Mouse (Mus musculus) MEL (cell line): ENCODE results near the gene Kndc1.

Source experiments
- CTCF ChIP-seq, 3 experiments: IDR thresholded peaks in 2 of 3; conservative IDR thresholded peaks in 1 of 3; 2 replicates each; pipeline ENCODE4 v1.5.1; 2011 to 2012; ENCODE audit warnings: low read length in 3 of 3, low read depth in 2 of 3, mild to moderate bottlenecking in 2 of 3, improper control_type of control experiment in 1 of 3, inconsistent platforms in 1 of 3, mixed read lengths in 1 of 3, moderate library complexity in 1 of 3; ENCODE audit not compliant: control insufficient read depth in 1 of 3, insufficient read depth in 1 of 3, poor library complexity in 1 of 3, severe bottlenecking in 1 of 3
- E2F4 ChIP-seq: IDR thresholded peaks from 2 replicates; pipeline ENCODE4 v1.6.1; 2011; ENCODE audit warnings: low read depth, low read length, improper control_type of control experiment, borderline replicate concordance
- EP300 ChIP-seq, 2 experiments: IDR thresholded peaks; 2 replicates each; pipeline ENCODE4 v1.6.1; 2011; ENCODE audit warnings: improper control_type of control experiment in 2 of 2, low read length in 2 of 2, low read depth in 1 of 2, mild to moderate bottlenecking in 1 of 2
- GABPA ChIP-seq: IDR thresholded peaks from 2 replicates; pipeline ENCODE4 v1.6.1; 2012; ENCODE audit warnings: low read depth, mild to moderate bottlenecking, inconsistent platforms, low read length, improper control_type of control experiment, moderate library complexity
- KAT2A ChIP-seq: conservative IDR thresholded peaks from 2 replicates; pipeline ENCODE4 v1.6.1; 2012; ENCODE audit warnings: low read depth, low read length, improper control_type of control experiment, inconsistent platforms
- MAFK ChIP-seq: IDR thresholded peaks from 2 replicates; pipeline ENCODE4 v1.6.1; 2011; ENCODE audit warnings: low read depth, mild to moderate bottlenecking, low read length, improper control_type of control experiment, borderline replicate concordance
- MAX ChIP-seq: IDR thresholded peaks from 2 replicates; pipeline ENCODE4 v1.6.1; 2011; ENCODE audit warnings: low read length, improper control_type of control experiment
- POLR2A ChIP-seq, 2 experiments: IDR thresholded peaks; 2 replicates each; pipeline ENCODE4 v1.6.1; 2011 to 2012; ENCODE audit warnings: low read length in 2 of 2, mild to moderate bottlenecking in 2 of 2, control low read depth in 1 of 2, improper control_type of control experiment in 1 of 2, low read depth in 1 of 2, moderate library complexity in 1 of 2; ENCODE audit not compliant: control insufficient read depth in 1 of 2, insufficient read depth in 1 of 2, poor library complexity in 1 of 2
- POLR2AphosphoS5 ChIP-seq: IDR thresholded peaks from 2 replicates; pipeline ENCODE4 v1.6.1; 2012; ENCODE audit warnings: low read depth, borderline replicate concordance, mild to moderate bottlenecking, inconsistent platforms, low read length, moderate library complexity, mixed read lengths
- TCF12 ChIP-seq: IDR thresholded peaks from 2 replicates; pipeline ENCODE4 v1.6.1; 2014; ENCODE audit warnings: low read depth, mild to moderate bottlenecking, inconsistent platforms, low read length, improper control_type of control experiment, moderate library complexity

GRCm38 (mm10) chr7:139878122-139878521 lies 16.4 kb upstream of the Kndc1 start:
- TF ChIP-seq CTCF (IDR thresholded peaks at IDR 0.05 in 2 of 3, conservative IDR thresholded peaks at IDR 0.05 in 1 of 3; ENCODE audit: control insufficient read depth in 1 of 3, insufficient read depth in 1 of 3, low read depth in 2 of 3, low read length in 3 of 3, poor library complexity in 1 of 3, severe bottlenecking in 1 of 3) = no peak
- TF ChIP-seq KAT2A = no peak
- TF ChIP-seq MAFK = no peak
- no peak for TF ChIP-seq POLR2AphosphoS5
- TF ChIP-seq POLR2A (IDR thresholded peaks at IDR 0.05; ENCODE audit: control insufficient read depth in 1 of 2, insufficient read depth in 1 of 2, low read depth in 1 of 2, low read length in 2 of 2, poor library complexity in 1 of 2) = no peak
- no peak for TF ChIP-seq GABPA
- no peak for TF ChIP-seq EP300 (IDR thresholded peaks at IDR 0.05; ENCODE audit: low read depth in 1 of 2, low read length in 2 of 2)
- TF ChIP-seq MAX = no peak
- TF ChIP-seq TCF12 = no peak
- no peak for TF ChIP-seq E2F4
